11 mouse cellular contexts compared by ENCODE assay signal in the genomic region with DNA sequence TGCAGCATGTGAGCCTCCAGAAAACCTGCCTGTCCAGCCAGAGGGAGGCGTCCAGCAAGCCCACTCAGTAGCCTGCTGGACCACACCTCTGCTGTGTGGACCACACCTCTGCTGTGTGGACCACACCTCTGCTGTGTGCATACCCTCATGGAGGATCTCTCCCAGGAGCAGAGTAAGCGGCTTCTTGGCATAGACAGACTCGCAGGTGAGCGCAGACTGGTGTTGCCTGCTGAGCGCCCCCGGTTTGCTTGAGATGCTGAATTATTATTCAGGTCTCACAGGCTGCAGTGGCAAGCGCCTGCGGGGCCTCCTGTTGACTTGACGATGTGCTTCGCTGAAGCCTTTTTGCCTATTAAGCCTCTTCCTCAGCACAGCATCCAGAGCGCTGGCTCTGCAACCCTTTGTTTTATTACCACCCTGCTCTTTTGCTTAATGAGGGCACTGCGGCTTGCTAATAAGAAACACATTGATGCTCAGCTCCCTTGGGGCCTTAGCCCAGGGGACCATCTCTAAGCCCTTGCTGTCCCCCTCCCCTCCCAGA.
A peak's percentile ranks its signal among the peaks of the same experiment; 100 is the strongest.
DNase-seq lines count a peak whose midpoint lies in the region; ATAC-seq lines count a peak whose summit lies in the region.
"Had no signal": no experiment of that assay in that cellular context is flagged by ENCODE, and none has a peak within 500 bp of the region (broad histone marks: within the 10 kb centered on the region; RNA-seq: fewer than 3 reads in every experiment).

No protein-coding gene starts in this region.

- H3K4me3 ChIP-seq in hindbrain, embryonic 11.5 days (ENCODE audit: low read depth, low read length), result no peak overlapping the region
- no peak overlapping the region for H3K4me3 ChIP-seq in midbrain, embryonic 13.5 days (replicated peaks)
- H3K4me3 ChIP-seq: heart, embryonic 15.5 days had no signal

- peak; percentile 47 for DNase-seq in brain, adult 2 months (ENCODE audit: low read depth, low spot score)
- DNase-seq in embryo, embryonic 11 days, result peak; percentile 47
- DNase-seq in hindbrain, embryonic 11.5 days (ENCODE audit: low spot score), result peak; percentile 32
- no peak for DNase-seq in ovary, postnatal 10 days (ENCODE audit: low spot score)
- no peak for DNase-seq in c-Kit-positive CD71-positive TER-119-positive erythroid progenitor cells, embryonic 14.5 days (ENCODE audit: low spot score)
- no peak for DNase-seq in adrenal gland, postnatal 25 days
- DNase-seq: cerebellum, adult 9-11 months; kidney, postnatal 25 days had no signal

- H3K36me3 ChIP-seq in hindbrain, embryonic 11.5 days (ENCODE audit: control insufficient read depth, insufficient read depth, low read length), result no peaks in the 10 kb centered on the region
- H3K36me3 ChIP-seq in midbrain, embryonic 13.5 days, result no peaks in the 10 kb centered on the region
- H3K36me3 ChIP-seq: heart, embryonic 15.5 days had no signal

- no peaks in the 10 kb centered on the region for H3K27me3 ChIP-seq in hindbrain, embryonic 11.5 days (ENCODE audit: control insufficient read depth, insufficient read depth, low read length)
- no peaks in the 10 kb centered on the region for H3K27me3 ChIP-seq in midbrain, embryonic 13.5 days
- H3K27me3 ChIP-seq: heart, embryonic 15.5 days had no signal

- H3K9ac ChIP-seq in hindbrain, embryonic 11.5 days (ENCODE audit: low read depth, low read length), result 0 out of 2 replicates have a peak overlapping the region, but pooled peaks have one; percentile 31
- peak overlapping the region; percentile 8; the same call in 1 of the 2 replicates for H3K9ac ChIP-seq in midbrain, embryonic 13.5 days (replicated peaks)
- H3K9ac ChIP-seq: heart, embryonic 15.5 days had no signal

- WGBS in hindbrain, embryonic 11.5 days, result 18% methylated on average over 12 of the region's 12 CpGs
- WGBS in midbrain, embryonic 13.5 days, result 7% methylated on average over 12 of the region's 12 CpGs

- ATAC-seq in hindbrain, embryonic 11.5 days (ENCODE audit: low FRiP score), result no peak; the same call in 1 of the 2 replicates
- ATAC-seq in midbrain, embryonic 13.5 days, result peak; percentile 75
- ATAC-seq: lung, postnatal 0 days had no signal

- peaks cover 8% of the 10 kb centered on the region; the same call in 1 of the 2 replicates for H3K4me1 ChIP-seq in hindbrain, embryonic 11.5 days (replicated peaks; ENCODE audit: control insufficient read depth, insufficient read depth, low read length)
- peaks cover 25% of the 10 kb centered on the region for H3K4me1 ChIP-seq in midbrain, embryonic 13.5 days (replicated peaks)

- H3K4me2 ChIP-seq in hindbrain, embryonic 11.5 days (replicated peaks; ENCODE audit: low read depth, low read length), result 0 out of 2 replicates have a peak overlapping the region, but pooled peaks have one; percentile 7
- peak overlapping the region; percentile 23 for H3K4me2 ChIP-seq in midbrain, embryonic 13.5 days (replicated peaks)
- H3K4me2 ChIP-seq: heart, embryonic 15.5 days had no signal

- no peak overlapping the region for H3K27ac ChIP-seq in hindbrain, embryonic 11.5 days (ENCODE audit: low read depth, low read length)
- peak overlapping the region; percentile 78 for H3K27ac ChIP-seq in midbrain, embryonic 13.5 days
- H3K27ac ChIP-seq: heart, embryonic 15.5 days had no signal

- no peaks in the 10 kb centered on the region for H3K9me3 ChIP-seq in hindbrain, embryonic 11.5 days (ENCODE audit: control insufficient read depth, low read length)
- H3K9me3 ChIP-seq in midbrain, embryonic 13.5 days, result no peaks in the 10 kb centered on the region
- H3K9me3 ChIP-seq: heart, embryonic 15.5 days had no signal

Comparison
In these comparisons a context has a peak if more than half of its experiments do, and no peak if none do; other contexts are left out.
1. DNase-seq: peak in brain, adult 2 months (single experiment), embryo, embryonic 11 days (single experiment) and hindbrain, embryonic 11.5 days (single experiment); none in ovary, postnatal 10 days (single experiment), c-Kit-positive CD71-positive TER-119-positive erythroid progenitor cells, embryonic 14.5 days (single experiment) and adrenal gland, postnatal 25 days (single experiment).